Mouse (Mus musculus) fat pad, adult 2 months (tissue): ENCODE data around the gene Fmnl1.

ENCODE experiments used
- DNase-seq: peaks from one replicate; pipeline ENCODE4 v3.0.0-alpha.2; 2011; ENCODE audit warnings: low read depth, low spot score; ENCODE audit errors: extremely low read depth

The Fmnl1 gene

DNA sequence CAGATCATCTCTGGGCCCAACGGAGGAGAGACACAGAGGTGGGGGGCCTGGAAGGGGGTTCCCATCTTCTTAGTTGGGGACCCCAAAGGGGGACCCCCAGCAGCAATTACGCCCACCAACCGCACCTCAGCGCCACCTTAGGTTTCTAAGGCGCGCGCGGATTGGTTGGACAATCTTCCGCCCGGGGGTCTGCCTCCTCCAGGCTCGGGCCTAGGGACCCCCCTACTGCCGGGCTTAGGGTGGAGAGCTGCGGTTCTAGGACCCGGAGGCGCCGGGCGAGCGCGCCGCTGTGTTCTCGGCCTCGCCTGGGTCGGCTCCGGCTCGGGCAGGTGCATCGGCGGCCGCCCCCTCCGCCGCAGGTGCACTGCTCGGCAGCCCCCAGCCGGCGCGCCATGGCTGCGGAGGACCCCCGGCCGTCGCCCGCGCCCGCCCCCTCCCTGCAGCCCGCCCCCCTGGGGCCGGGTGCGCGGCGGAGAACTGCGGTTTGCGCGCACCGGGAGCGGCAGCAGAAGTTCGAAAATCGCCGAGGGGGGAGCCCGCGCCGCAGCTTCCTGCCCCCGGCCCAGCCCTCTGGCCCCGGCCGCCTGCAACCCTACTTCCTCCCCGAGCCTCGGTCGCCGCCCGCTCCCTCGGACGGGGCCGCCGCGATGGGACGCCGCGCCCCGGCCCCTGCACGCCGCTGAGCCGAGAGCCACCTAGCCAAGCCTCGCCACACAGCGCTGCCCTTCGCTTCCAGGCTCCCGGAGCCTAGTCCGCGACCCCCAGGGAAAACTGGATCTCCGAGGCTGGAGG lies at the start of gene Fmnl1:
Gene Fmnl1 (plus strand): TSS at position 614 of the 792 bp plus-strand sequence.
- no peak for DNase-seq

DNA sequence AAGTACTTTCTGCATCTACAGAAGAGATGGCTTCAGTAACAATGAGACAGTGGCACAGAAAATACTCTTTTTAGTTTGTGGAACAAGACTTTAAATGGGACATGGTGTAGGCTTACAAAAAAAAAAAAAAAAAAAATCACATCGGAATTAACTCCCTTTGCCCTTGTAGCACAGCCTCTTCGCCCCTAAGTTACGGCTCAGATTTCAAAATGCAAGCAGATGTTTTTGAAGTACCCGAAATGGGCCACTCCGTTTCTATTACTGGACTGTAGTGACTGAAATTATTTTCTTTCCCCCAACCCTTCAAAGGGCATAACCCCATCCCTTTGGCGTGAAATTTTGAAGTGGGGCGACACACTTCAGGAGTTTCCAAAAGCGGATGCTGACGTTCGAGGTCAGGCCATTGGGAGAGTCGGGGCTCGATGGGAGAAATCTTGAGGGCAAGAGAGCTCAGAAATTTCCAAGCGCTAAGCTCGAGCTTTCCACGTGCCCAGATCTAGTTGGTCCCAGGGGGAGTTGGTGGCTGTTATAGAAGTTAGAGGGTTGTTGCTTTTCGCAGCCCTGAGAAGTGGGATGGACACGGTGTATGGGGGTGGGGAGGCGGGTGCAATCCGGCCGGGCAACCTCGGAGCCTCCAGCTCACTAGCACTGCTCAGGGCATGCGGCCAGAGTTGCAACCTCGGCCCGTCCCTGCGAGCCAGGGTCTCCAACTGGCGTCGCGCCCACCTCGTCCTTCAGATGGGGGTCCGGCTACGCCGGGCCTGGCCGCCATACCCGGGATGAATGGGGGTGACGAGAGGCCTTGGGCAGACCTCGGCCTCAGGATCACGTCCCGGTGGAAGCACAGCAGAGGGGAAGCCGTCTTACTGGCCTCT lies 39.0 kb upstream of the Fmnl1 start, which contains the start of gene Hexim2:
Gene Hexim2 (plus strand): TSS at position 729 of the 875 bp plus-strand sequence.
- DNase-seq, result no peak

DNA sequence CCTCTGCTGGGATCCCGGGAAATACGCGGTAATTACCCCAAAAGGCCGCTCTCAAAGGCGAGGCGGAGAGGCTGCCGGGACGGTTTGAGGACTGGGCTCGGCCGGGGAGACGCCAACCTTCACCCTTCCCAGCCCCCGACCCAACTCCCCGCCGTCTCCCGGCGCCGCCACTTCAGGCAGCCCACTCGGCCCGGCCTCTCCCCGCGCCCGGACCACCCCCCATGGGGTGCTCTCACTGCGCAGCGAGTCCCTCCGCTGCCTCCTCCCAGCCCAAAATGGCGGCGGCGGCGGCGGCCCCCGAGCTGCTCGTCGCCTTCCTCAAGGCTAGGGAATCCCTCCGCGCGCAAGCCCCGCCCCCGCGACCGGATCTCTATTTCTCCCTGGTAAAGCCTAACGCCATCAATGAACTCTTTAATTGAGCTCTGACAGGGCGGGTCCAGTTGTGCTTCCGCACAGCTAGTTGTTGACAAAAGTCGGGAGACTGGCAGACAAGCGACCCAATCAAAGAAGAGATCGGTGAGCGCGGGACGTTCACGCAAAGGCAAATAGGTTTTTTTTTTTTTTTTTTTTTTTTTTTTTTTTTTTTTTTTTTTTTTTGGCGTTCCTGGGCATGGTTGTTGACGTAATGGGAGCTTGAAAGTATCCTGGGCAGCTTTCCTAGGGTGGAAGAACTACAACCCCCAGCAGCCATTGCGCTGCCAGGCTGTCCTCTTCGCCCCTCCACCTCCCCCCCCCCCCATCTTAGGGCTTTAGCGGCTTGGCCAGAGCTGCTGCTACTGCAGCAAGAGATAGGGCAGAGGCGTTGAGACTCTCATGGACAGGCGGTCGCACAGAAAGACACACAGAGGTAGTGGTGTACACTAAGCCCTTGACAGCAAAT lies 38.1 kb upstream of the Fmnl1 start:
- peak; percentile 99 for DNase-seq

DNA sequence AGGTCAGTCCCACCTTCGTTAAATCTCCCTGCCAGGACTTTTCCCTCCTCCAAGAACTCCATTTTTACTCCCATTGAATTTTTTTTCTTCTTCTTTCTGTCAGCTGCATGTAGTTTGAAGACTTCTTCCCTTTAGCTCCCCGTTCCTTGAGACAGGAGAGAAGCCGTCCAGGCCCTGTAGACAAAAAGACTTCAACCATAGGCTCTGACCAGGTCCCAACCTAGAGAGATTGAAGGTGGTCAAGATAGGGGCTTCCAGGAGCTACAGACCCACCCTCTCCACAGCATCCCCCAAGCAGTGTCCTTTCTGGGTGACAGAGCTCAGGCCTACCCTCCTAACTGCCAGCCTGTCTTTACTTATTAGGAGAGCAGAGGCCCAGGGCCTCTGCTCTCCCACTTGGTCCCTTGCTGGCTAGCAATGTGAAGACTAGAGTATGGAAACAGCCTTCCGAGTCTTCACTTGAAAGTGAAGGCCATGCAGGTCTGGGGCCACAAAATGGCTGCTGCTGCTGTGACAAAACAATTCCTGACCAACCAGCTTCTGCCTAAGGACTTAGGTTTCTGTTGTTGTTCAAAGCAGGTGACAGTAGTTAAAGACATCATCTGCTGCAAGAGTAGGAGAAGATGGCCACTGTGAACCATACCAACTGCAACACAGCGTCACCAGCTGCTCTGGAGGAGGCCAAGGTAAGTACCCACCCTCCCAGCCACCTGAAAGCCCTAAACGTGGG lies 37.3 kb upstream of the Fmnl1 start:
- no peak for DNase-seq

DNA sequence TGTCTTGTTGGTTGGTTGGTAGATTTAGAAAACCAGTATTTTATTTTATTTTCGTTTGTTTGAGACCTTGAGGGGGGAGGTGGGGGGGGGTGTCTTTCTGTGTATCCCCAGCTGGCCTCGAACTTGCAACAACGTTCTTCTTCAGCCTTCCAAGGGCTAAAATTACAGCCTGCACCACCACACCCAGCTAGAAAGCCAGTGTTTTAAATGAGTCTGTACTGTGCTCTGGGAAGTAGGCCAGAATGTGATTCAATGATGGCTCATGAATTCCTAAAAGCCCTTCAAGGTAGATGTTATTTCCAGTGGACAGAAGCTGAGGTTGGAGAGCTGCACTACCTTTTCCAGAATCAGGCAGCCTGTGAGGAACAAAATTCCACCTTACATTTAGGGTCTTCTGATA lies 36.7 kb upstream of the Fmnl1 start:
- no peak for DNase-seq

DNA sequence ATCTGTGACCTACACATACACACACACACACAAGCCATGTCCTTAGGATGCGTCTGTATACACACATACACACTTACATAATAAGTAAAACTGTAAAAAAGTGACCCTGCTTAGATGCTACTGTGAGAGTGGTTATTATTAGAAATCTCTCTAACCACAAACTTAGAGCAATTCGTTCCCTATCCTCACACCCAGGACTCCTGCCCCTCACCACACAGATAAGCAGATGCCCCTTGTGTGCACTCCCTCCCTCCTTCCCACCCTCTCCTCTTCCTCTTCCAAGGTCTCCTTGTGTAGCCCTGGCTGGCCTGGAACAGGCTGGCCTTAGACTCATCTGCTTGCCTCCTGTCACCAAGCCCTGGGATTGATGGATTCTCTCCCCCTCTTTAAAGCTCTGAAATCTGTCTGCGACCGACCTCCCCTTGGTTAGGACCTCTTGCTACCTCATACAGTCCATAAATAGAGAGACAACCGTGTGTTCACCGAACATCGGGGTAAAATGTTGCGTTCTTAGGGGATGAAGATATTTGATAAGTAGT lies 34.8 kb upstream of the Fmnl1 start:
- no peak for DNase-seq

DNA sequence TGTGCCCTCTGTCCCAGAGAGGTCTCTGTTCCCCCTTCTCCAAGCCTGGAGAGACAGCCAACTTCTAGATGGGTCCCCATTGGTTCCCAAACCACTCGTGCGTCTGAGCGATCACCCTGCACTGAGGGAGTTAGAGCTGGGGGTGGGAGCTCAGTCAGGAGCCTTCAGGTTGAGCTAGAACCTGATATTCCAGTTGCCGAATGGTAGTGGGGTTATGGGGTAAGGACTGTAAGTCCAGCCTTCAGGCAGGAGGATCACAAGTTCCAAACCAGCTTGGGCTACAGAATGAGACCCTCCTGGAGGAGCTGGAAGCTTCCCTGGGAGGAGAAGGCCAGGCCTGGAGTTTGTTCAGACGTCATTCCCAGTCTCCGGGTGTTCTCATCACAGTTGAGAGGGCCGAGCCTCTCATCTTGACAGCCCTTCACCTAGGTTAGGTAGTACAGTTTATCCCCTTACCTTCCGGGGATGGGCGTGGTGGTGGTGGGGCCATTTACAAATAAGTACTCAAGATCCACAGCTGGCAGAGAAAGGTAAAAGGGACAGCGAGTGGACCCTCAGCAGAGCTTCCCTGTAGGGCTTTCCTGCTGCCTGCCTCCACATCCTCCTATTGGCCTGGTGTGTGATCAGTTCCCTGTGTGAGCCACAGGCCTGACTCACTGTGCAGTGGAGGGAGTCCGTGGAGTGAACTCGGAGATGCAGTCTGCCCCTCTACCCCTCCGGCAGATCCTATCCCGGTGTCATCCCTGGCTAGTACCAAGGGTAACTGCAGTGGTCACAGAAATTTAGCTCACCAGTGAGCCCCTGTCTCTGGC lies 30.8 kb upstream of the Fmnl1 start:
- no peak for DNase-seq

DNA sequence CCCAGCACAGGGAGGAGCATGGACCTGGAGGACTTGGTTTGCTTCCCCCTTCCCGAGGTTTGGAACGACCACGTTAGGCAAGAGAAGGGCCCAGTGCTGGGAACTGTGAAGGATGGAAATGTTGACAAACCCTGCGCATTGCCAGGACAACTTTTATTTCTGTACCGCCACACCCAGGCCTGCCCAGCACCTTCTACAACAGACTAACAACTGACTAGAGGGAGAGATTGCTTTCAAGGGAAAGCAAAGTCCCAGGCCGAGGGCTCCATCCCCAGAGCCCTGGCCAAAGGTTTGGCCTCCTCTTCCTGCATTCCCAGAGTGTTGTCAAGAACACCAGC lies 30.2 kb upstream of the Fmnl1 start:
- no peak for DNase-seq

DNA sequence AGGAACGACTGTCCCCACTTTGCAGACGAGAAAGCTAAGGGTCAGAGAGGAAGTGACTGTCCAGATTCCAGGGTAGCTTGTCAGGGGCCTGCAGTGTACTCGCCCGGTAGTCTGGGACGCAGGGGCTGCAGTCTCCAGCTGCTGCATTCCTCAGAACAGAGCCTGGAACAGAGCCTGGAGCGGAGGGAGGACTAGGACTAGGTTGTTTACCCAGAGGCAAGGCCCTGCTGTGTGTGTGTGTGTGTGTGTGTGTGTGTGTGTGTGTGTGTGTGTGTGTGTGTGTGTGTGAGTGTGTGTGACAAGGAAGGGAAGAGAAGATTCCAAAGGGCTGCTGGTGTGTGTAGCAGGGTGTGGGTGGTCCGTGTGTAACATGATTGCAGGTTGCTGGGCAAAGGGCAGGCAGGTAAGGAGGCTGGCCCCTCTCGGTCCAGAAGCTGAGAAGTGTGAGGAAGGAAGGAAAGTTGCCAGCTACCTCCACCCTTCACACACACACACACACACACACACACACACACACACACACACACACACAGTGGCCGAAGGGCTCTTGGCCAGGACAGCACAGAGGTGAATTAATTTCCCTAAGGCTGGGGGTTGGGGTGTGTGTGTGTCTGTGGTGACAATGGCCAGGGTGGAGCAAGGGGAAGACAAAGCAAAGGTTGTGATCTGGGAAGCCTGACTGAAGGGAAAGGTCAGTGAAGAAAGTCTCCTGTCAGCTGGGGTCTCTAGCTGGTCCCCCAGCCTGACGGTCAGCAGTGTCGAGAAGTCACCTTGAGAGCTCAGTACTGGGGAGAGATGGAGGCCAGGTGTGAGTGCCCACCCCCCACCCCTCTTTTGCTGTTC lies 29.6 kb upstream of the Fmnl1 start:
- DNase-seq, result no peak

DNA sequence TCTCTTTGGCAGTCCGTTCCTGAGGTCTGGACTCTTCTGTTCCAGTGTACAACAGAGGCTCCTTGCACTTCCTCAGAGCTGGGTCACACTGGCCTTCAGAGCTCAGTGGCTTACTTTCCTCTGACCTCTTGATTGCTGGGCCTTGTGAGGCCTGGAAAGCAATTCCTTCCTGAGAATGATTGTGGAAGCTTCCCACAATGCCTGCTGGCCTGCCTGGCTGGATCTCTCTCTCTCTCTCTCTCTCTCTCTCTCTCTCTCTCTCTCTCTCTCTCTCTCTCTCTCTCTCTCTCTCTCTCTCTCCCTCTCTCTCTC lies 29.0 kb upstream of the Fmnl1 start:
- DNase-seq, result no peak

DNA sequence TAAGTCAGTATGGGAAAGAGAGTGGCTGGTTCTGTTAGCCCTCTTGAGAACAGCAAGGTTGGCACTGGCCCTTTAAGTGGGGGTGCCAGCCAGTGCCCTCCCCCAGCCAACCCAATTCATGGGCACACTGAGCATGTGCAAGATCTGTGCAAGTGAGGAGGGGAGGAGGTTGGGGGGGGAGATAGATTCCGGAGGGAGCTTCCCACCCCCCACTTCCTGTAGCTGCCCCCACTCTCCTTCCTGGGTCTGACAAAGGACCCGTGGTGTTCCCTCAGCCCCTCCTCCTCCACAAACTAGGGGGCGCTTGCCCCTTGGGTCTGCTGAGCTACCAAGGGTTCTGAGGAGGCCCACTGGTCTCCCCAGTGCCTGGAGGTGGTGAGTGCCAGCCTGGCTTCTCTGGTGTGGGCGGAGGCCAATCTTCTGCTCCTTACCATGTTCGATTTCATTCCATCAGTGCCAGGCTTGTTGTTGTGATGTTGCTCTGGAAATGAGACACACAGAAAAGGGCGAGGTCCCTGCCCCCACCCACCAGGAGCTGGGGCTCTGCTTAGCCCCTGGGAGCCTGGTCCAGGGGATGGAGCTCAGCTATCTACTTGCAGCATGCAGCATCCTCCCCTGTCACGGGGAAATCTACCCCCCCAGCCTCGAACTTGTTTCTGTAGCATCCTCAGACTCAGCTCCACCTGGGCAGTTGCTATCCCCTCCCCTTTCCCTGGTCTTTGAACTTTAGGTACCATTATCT lies 28.3 kb upstream of the Fmnl1 start:
- no peak for DNase-seq

DNA sequence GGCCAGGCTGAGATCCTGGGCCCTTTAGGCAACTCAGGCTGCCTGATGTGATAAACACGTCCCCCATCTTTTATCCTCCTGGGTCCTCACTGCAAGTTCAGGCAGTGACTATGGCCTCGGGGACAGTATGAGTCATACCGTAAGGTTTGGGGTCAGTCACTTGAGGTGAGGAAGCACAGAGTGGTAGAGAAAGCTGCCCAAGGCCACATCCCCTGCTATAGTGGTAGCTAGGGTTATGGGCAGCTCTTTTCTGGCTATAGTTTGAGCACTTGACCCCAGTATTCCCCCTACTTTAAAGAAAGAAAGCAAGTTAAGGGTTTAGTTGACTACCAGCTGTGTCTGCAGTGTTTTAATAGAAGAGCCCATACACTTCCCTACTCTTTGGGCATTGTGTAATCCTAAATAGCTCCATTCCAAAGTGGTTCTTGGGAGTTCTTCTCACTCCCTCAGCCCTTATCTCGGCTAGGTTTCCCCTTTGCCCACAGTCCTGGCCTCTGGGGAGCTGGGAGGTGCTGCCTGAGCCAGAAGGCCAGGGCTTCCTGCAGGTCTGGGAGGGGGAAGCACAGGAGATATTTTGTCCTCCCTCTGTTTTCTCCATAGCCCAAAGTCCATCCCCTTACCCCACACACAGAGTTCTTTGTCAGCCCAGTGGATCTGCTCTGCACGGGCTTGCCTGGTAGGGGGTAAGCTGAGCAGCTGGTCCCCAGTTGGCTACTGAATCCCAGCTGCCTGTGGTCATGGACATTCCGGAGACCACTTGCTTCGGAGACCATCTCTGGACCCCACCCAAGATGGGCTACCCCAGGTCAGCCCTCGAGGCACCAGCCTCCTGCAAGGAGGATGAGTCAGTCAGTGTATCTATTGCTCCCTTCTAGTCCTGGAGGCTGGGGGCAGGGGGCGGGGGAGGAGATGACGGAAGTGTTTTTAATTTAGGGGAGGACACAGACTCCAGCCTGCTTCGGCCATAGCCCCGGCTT lies 26.3 kb upstream of the Fmnl1 start:
- no peak for DNase-seq

DNA sequence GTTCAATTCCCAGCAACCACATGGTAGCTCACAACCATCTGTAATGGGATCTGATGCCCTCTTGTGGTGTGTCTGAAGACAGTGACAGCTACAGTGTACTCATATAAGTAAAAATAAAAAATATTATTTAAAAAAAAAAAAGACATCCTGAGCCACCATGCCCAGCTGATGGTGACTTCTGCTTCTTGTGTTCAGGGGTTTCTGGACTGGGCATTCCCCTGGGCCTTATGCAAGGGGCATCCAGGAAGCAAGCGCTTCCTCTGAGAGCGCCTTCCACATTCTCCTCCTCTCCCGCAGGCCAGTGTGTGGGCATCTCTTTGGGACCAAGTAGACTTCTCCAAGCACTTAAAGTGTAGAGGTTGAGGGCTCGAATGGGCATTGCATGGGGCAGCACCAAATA lies 24.5 kb upstream of the Fmnl1 start:
- DNase-seq, result no peak

DNA sequence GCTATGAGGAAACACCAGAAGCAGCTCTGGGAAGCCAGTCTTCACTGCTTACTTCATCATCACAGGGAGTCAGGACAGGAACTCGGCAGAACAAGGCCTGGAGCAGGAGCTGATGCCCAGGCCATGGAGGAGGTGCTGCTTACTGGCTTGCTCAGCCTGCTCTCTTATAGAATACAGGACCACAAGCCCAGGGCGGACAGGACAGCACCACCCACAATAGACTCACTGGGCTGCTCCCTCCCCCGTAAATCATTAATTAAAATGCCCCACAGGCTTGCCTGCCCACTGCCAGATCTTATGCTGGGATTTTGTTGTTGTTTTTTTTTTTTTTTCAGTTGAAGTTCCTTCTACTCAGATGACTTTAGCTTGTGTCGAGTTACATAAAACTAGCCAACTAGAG lies 23.1 kb upstream of the Fmnl1 start:
- DNase-seq, result peak; percentile 31

DNA sequence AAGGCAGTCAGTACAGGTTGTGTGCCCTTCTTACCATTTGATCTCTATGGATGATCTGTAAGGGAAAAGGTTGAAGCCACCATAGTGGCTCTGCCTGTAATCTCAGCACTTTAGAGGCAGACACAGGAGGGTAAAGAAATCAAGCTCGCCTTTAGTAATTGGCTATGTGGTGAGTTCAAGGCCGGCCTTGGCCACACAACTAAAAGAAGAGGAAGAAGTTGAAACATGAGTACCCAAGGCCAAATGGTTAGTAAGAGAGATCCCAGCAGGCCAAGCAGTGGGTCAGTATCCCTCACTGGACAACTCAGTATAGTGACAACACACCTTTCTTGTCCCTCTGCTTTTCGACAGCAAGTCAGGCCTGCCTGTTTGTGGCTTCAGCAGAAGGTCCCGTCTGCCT lies 21.1 kb upstream of the Fmnl1 start:
- DNase-seq, result no peak

DNA sequence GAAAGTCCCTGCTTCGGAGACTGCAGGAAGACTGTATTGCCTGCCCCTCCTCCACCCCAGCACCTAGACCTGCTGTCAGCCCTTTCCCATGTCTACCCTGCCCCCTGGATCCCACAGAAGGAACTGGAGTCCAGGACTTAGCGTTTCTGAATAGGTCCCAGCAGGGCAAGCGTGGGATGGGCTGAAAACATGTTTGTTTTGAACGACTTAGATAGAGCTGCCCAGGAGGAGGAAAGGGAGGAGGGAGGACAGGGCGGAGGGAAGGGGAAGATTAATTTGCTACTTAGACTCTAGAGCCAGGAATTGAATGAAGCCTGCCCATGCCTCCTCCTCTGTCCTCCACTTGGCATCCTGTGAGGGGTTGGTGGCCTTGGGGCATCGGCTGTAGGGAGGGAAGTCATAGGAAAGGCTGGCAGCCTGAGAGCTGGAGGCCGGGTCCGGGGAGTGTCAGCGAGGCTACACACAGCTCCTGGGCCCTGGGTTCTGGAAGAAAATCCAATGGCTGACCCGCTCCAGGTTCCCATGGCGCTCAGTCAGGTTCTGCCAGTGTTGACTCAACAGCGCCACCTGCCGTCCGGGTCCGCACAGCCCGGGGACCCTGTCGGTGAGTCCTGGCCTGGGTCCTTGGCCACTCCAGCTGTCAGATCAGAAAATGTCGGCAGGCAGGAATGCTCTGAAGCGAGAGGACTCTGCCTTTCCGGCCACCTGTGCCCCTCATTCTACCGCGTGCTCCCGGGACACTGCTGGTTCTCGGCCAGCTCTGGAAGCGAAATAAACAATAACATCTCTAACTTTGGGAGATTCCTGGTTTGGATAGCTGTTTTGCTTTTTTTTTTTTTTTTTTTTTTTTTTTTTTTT lies 12.1 kb upstream of the Fmnl1 start:
- DNase-seq, result peak; percentile 91
